Mouse (Mus musculus): ENCODE results near the gene Agbl4.

- TF ChIP-seq CTCF (IDR thresholded peaks at IDR 0.05; ENCODE audit: extremely low read depth, insufficient read depth, low read length) (no peak), POLR2A (IDR thresholded peaks at IDR 0.05; ENCODE audit: extremely low read depth, insufficient read depth, low read length) (no peak)
Observed at GRCm38 (mm10) chr4:111349965-111350364, 952.5 kb downstream of the Agbl4 start.

Data from cortical plate, adult 2 months (tissue).